Mouse (Mus musculus) c-Kit-positive CD71-positive TER-119-positive erythroid progenitor cells, embryonic 14.5 days (primary cell): ENCODE measurements around the gene Adipor2.

Source experiments
- DNase-seq: peaks from one replicate; pipeline ENCODE4 v3.0.0-alpha.2; 2013; ENCODE audit warnings: low spot score

Adipor2 gene

DNA sequence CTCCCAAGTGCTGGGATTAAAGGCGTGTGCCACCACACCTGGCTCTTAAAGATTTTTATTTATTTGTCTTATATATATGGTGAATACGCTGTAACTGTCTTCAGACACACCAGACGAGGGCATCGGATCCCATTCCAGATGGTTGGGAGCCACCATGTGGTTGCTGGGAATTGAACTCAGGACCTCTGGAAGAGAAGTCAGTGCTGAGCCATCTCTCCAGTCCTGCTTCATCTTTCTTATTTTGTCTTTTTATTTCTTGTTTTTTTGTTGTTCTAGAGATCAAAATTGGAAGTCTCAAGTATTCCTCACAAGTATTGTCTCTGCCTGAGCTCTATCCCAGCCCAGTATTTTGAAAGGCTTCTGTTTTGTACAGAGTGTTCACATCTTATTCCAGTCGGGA, 2.9 kb upstream of the Adipor2 start:
- DNase-seq: no peak

- no peak for DNase-seq
These were observed 1.9 kb upstream of the Adipor2 start for GRCm38 (mm10) chr6:119419412-119419811.

DNA sequence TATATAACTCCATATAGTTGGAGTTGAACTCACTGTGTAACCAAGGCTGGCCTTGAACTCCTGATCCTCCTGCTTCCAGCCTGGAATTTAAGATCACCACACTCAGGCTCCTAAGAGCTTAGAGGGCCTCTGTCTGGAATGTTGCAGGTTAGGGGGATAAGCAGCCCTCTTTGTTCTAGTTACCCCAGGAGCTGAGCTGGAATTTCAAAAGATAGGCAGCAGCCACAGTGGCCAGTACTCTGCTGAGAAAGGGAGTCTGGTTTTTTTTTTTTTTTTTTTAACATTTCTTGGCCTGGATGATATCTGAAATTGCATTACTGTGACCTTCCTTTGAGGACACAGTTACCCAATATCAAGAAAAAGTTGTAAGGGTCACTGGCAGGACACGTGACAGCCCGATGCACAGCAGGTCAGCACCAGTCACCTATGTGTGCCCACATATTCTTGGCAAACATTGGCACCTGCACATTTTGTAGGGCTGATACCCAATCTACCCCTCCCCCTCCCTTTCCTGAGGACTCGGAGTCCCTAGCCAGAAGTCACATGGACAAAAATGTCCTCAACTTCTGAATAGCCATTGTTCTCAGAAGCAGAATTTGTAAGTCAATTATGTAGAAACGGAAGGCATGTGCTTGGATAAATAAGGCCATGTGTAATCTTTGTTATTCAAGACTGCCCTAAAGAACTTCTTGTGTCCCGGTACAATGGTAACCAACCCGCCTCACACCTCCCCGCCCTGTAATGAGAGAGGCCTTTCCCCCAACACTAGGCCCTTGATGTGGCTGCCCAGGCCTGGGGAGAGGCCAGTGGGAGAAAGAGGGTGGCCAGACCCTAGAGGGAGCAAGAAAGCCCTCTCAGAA, 1.1 kb upstream of the Adipor2 start:
- DNase-seq: no peak

DNA sequence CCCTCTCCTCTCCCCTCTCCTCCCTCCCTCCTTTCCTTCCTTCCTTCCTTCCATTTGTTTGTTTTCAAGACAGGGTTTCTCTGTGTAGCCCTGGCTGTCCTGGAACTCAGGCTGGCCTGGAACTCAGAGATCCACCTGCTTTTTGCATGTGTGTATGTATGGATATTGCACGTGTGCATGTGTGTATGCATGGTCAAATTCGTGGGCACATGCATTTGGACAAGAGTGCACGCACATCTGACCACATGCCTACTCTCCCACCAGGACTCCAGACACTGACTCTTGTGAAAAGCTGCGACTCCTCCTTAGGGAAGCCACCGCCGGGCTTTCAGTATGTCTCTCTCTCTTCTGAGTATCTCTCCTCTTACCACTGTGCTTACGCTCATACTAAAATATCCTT, 317 bp upstream of the Adipor2 start:
- no peak for DNase-seq

- no peak for DNase-seq
These were observed 861 bp downstream of the Adipor2 start for GRCm38 (mm10) chr6:119416643-119417042.

- no peak for DNase-seq
These were observed 3.1 kb downstream of the Adipor2 start for GRCm38 (mm10) chr6:119414262-119415043.

DNA sequence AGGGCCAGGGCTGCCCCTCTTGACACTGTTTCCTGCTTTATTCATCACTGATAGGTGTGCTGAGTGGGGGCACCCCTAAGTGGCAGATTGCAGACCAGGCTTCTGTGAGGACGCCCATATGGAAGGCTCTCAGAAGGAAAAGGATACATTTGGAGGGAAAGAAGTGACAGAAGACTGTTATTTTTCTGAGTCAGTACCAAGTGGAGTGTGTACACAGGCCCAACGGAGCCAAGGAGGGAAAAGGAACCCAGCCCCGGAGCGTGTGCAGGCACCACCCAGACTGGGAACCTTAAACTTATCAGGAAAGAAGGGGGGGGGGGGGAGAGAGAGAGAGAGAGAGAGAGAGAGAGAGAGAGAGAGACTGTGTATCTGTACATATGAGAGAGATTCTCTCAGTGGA, 4.9 kb downstream of the Adipor2 start:
- DNase-seq: no peak

- no peak for DNase-seq
These were observed 6.0 kb downstream of the Adipor2 start for GRCm38 (mm10) chr6:119411511-119411910.

GRCm38 (mm10) chr6:119409766-119410165, 7.7 kb downstream of the Adipor2 start:
- no peak for DNase-seq

GRCm38 (mm10) chr6:119408582-119408981, 8.9 kb downstream of the Adipor2 start:
- no peak for DNase-seq

- no peak for DNase-seq
These were observed 9.7 kb downstream of the Adipor2 start for GRCm38 (mm10) chr6:119407818-119408217.

- DNase-seq: no peak
These were observed 11.0 kb downstream of the Adipor2 start for GRCm38 (mm10) chr6:119406528-119406927.

- DNase-seq: no peak
These were observed 12.2 kb downstream of the Adipor2 start for GRCm38 (mm10) chr6:119405310-119405709.

DNA sequence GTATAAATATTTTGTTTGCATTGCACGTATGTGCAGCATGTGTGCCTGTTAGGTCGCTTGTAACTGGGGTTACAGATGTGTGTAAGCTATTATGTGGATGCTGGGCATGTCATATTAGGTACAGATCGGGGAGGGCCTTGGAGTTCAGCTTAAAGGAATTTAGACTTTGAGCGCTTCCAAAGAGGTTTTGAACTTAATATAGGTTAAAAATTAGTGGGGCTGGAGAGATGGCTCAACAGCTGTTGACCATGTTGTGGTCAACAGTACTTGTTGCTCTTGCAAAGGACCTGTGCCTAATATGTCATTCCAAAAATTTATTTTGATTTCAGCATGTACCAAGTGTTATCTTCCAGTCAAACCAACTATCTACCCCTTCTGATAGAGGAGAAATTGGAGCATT, 12.7 kb downstream of the Adipor2 start:
- no peak for DNase-seq

DNA sequence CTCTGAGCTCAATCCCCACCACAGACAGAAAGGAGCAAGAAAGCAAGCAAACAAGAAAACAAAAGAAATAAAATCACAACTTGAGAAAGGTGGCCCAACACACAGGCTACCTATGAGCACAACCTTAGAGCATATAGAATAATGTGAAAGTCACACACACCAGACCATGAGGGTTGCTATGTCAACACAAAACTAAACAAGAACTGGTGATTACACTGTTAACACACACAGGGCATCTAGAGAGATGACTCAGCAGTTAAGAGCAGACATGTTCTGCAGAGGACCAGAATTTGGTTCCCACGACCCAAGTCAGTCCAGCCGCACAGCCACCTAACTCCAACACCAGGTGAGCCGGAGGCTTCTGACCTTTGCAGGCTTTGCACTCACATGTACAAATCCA, 14.5 kb downstream of the Adipor2 start:
- no peak for DNase-seq

- DNase-seq: no peak
These were observed 15.8 kb downstream of the Adipor2 start for GRCm38 (mm10) chr6:119401545-119402304.

DNA sequence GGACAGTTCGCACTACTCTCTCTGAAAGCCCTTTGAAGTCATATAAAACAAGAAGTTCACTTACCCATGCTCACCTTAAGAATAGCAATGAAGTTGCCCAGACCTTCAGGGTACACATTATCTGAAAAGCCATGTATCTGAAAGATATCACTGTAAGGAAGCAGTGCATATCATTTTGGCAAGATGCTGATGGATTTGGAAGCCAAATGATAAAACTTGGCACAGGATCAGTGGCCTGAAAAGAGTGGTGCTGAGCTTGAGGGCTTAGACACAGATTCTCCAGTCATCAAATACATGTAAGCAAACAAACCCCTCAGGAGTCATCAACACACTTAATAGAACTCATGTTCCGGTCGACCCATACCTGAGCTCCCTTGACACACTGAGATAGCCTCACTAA, 16.9 kb downstream of the Adipor2 start:
- no peak for DNase-seq

DNA sequence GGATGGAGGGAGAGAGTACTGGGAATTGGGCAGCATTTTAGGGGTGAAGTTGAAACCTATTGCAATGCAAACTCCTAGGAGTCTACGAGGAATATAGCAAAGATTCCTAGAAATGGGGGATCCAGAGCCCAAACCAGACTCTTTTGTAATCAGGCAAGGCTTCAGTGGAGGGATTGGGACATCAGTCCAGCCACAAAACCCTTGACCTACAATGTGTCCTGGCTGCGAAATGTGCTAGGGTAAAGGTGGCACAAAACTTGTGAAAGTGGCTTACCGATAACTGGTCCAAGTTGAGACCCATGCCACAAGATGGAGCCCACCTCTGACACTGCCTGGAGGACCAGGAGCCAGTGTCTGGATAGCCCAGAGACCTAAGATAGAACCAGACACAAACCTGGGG, 18.1 kb downstream of the Adipor2 start:
- DNase-seq: no peak

GRCm38 (mm10) chr6:119396309-119396634, 21.2 kb downstream of the Adipor2 start:
- no peak for DNase-seq

DNA sequence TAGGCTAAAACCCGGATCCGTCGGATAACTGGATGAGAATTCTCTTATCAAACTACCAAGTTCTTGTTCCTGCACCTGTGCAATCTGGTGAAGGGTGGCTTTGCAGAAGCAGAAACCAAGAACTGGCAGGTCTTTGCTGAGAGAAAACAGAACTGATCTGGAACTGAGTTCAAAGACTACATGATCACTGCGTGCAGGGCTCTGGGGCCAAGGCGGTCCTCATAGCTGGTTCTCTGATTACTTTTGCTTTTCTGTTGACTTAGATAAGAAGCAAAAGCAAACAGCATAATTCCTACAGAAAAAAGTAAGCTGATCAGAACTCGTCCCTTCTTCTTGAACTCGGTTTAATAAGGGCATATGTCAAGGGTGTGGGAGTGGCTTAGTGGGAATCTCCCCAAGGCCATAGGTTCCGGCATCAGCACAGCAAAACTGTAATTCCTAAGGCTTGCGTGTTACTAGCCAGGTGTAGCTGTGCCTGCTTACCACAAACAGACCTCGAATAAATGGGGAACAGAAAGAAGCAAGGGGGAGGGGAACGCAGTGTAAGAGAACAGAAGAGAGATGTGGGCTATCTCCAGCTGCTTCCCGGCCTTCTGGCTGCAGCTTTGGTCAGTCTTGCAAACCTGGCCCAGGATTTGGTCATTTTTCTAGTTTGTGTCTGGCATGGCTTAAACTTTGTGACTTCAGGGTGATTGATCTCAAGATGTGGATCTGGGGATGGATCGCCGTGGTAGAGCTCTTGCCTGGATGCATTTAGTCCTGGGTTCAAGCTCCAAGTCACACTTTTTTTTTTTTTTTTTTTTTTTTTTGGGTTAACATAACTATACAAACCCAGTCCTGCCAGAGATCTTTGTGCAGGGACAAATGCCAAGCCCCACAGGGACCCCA, 21.8 kb downstream of the Adipor2 start:
- no peak for DNase-seq

DNA sequence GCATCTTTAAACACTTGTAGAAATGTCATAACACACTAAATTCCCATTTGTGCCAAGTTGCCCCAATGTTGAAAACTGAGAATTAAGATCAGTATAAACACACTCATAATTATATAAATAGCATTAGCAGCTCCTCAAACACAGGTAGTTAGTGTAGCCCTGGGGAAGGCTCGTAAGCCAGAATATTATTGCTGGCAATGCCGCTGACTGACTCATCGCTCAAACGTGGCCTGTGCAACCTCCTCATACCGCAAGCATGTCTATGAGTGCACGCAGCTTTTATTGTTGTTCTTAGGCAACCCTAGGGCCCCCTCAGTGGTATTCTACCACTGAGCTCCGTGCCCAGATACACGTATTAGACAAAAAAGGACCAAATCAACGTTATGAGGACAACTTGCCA, 24.7 kb downstream of the Adipor2 start:
- no peak for DNase-seq

GRCm38 (mm10) chr6:119390728-119391127, 26.8 kb downstream of the Adipor2 start:
- no peak for DNase-seq
